Mouse (Mus musculus): ENCODE data around the gene Bbx.

Gene Bbx

DNA sequence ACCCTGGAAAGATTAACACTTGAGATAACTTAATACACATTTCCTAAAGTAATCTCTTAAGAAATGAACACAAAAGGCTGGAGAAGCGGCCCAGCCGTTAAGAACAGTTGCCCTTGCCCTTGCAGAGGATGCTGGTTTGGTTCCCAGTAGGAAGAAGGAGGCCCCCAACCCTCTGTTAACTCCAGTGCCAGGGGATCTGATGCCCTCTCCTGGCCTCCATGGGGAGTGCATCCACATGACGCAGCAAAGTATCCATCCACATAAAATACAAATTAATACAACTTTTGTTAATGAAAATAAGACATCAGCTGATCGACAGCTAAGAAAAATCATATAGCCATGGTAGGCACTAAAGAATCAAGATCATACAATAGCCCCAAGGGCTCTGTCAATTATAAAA lies 33.6 kb downstream of the Bbx start:
- no peak for DNase-seq (ENCODE audit: low spot score)

- no peak for DNase-seq (ENCODE audit: low spot score)
These were observed 36.1 kb downstream of the Bbx start for GRCm38 (mm10) chr16:50395928-50396612.

DNA sequence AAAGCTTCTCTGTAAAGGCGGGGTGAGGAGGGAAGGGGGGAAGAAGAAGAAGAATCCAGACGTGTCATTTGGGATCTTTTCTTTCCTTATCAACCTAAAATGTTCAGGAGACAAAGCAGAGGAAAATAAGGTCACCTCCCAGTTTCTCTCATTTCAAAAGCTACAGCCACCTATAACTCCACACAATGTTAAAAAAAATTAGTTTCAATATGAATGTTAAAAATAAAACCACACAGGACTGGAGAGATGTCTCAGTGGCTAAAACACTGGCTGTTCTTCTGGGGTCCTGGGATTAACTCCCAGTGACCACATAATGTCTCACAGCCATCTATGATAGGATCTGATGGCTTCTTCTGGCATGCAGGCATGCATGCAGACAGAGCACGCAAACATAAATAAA lies 43.7 kb downstream of the Bbx start:
- DNase-seq (ENCODE audit: low spot score) = no peak

- DNase-seq (ENCODE audit: low spot score) = no peak
These were observed 48.6 kb downstream of the Bbx start for GRCm38 (mm10) chr16:50383541-50383940.

GRCm38 (mm10) chr16:50381351-50381746 lies 50.8 kb downstream of the Bbx start:
- no peak for DNase-seq (ENCODE audit: low spot score)

DNA sequence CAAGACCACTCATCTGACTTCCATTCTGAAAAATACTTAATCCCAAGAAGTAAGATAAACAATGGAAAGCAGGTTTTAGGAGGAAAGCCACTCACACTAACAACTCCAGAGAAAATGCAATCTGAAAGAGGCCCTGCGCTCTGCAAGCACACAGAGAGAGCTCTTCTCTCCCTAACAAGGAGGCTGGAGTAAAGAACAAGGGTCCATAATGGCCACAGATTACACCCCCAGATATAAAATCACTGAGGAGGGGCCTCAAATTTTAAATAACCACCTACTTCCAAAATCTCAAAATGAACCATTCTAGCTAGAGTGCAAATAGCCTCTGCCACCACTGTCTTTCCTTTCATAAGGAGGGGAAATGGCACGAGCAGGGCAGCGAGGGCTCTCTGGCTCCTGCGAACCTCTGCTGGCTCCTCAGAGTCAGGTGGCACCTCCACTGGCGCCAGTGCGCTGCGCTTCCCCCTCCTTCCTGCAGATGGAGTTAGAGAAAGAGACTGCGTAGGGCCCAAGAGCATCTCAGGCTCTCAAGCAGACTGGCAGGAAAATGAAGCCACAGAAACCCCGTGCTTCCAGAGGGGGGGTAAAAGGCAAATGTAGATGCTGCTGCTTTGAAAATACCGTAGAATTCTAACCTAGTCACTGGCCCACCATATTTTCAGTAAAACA lies 51.4 kb downstream of the Bbx start:
- DNase-seq (ENCODE audit: low spot score) = peak; percentile 44

GRCm38 (mm10) chr16:50380232-50380631 lies 52.0 kb downstream of the Bbx start:
- no peak for DNase-seq (ENCODE audit: low spot score)

GRCm38 (mm10) chr16:50374611-50375010 lies 57.6 kb downstream of the Bbx start:
- DNase-seq (ENCODE audit: low spot score) = peak; percentile 51

GRCm38 (mm10) chr16:50373685-50374084 lies 58.5 kb downstream of the Bbx start:
- no peak for DNase-seq (ENCODE audit: low spot score)

DNA sequence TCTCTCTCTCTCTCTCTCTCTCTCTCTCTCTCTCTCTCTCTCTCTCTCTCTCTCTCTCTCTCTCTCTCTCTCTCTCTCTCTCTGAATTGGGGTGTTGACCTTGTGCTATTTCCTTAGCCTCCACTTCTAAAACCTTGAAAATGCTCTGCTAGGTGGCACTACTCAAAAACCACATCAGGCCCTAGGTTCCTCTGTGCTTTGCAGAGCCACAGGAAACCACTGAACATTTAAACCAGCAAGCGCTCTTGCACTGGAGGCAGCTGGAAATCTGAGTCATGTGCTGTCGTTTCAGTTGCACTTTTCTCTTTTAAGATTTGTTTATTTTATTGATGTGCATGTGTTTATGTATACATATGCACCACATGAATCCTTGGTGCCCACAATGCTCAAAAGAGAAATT lies 59.6 kb downstream of the Bbx start:
- no peak for DNase-seq (ENCODE audit: low spot score)

DNA sequence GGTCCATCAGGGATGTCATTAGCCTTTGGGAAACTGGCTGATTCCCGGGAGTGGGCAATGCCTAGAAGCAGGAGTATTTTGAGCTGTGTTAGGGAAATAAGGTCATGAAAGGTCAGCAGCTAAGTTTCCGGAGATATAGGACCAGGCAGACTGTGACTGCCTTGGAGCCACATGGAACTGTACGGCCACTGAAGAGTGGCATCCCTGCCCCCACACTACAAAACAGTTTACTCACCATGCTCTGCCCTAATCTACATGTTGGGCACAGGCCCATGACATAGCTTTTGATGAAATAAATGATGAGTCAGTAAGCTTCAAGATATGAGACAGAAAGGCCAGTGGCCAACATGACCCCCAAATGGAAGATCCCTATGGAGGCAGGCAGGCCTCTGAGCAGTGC lies 60.7 kb downstream of the Bbx start:
- no peak for DNase-seq (ENCODE audit: low spot score)

GRCm38 (mm10) chr16:50370423-50370822 lies 61.8 kb downstream of the Bbx start:
- peak; percentile 24 for DNase-seq (ENCODE audit: low spot score)

DNA sequence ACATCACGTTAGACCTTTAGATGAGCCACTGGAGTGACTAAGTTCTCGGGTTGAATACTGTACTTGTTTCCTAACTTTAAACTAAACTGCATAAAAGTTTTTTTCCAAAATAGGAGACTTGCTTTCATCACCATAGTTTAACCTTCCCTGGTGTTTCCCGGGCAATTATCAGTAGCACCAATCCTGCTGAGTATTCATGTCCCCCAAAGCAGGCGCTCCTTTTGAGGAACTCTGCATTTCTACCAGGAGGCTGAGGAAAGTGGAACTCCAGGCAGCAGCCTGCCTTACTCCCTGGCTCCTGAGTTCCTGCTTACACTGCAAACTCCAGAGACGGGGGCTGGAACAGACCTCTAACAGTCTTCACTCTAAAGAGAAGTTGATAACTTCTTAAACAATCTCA lies 65.6 kb downstream of the Bbx start:
- DNase-seq (ENCODE audit: low spot score) = no peak

- no peak for DNase-seq (ENCODE audit: low spot score)
These were observed 67.8 kb downstream of the Bbx start for GRCm38 (mm10) chr16:50364189-50365059.

DNA sequence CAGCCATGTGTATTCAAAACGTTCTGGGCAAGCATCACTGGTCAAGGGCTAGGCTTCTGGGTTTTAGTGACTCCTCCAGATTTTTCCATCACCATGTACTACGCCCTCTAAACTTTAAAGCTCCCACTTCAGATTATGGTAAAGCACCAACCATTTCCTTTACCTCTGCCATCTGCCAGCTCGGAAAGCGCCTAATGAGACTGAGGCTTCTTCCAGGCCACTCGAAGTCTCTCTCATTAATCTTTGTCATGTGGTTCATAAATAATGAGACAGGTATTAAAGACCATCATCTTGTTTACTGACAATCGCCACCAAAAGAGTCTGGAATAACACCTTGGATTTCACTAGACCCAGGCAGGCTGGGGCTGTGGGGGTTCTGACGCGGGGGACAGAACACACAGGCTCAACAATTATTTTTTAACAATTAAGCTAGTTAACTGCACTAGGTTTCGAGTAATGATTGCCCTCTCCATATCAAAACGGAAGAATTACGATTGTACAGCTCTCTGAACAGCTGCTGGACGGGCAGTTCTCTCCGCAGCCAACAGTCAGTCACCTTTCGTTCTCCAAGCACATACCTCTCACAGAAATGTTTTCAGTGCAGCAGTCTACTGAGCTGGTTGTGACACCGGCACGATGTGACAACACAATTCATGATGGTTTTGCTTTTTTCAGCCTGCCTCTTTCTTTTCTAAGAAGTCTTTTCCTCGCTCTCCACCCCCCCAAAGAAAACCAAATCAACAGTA lies 68.6 kb downstream of the Bbx start:
- no peak for DNase-seq (ENCODE audit: low spot score)

- no peak for DNase-seq (ENCODE audit: low spot score)
These were observed 71.6 kb downstream of the Bbx start for GRCm38 (mm10) chr16:50360631-50361030.

- DNase-seq (ENCODE audit: low spot score) = no peak
These were observed 102.5 kb downstream of the Bbx start for GRCm38 (mm10) chr16:50329684-50330083.

DNA sequence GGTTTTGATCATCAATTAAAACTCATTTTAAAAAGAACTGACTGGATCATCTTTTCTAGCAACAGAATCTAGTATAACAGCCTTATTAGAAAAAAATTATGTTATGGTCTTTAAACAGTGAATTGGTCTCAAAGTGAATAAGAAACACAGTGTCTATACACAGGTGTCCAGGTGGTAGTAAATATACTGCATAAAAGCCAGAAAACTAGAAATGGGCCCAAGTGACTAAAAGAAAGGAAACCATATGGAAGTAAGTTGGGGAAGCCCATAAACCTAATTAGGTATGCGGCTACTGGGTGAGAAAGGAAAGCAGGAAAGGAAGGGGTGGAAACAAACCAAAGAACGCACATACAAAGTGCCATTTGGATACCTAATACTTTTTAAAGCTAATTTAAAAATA lies 107.4 kb downstream of the Bbx start:
- no peak for DNase-seq (ENCODE audit: low spot score)

- no peak for DNase-seq (ENCODE audit: low spot score)
These were observed 107.9 kb downstream of the Bbx start for GRCm38 (mm10) chr16:50324292-50324691.

- DNase-seq (ENCODE audit: low spot score) = no peak
These were observed 110.8 kb downstream of the Bbx start for GRCm38 (mm10) chr16:50321368-50321767.

GRCm38 (mm10) chr16:50318255-50318654 lies 113.9 kb downstream of the Bbx start:
- no peak for DNase-seq (ENCODE audit: low spot score)

DNA sequence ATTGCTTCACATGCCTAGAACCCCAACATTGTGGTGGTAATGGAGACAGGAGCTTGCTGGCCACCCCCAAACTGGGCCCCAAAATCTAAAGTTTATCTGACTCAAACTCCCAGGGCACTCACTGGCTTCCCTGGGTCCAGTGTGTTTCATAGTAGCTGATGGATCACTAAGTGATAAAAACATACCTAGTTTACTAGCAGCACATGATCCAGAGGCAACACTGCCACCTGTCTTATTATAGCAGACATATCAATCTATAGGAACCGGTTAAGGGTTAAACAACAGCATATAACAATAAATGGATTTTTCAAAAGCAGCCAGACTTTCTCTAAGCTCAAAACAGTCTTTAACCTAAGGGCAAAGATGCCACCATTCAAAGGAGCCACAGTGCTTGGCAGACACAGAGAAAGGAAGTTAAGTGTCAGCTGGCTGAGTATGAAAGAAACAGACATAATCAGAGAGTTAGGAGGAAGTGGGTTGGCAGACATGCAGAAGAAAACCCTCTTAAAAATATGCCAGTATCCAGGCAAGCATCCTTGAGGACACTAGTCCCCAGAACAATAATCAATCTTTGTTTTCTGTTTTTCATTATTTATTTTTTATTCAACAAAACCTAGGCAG lies 116.7 kb downstream of the Bbx start:
- no peak for DNase-seq (ENCODE audit: low spot score)
